Mouse (Mus musculus): Measurements from ENCODE around the gene 6030445D17Rik.

Gene 6030445D17Rik

GRCm38 (mm10) chr4:136459210-136459609 lies 2.8 kb upstream of the 6030445D17Rik start:
- no peak for DNase-seq (ENCODE audit: low read depth, low spot score)

- no peak for DNase-seq (ENCODE audit: low read depth, low spot score)
Measured at GRCm38 (mm10) chr4:136461206-136461605, 844 bp upstream of the 6030445D17Rik start.

- no peak for DNase-seq (ENCODE audit: low read depth, low spot score)
Measured at GRCm38 (mm10) chr4:136461761-136462085, 327 bp upstream of the 6030445D17Rik start.

DNA sequence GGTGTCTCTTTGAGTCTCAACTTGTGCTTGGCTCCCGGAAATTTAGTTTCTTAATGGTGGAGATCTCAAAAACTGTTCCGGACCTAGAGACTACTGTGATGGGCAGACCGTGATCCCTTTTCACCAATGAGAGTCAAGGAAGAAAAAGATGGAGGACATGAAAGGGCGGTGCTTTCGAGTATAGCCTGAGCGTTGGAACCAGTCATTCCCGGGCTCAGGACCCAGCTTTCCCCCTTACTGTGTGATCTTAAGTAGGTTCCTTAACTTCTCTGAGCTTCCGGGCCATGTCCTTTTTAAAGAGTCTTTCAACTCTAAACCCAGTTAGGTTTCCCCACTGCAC lies 759 bp downstream of the 6030445D17Rik start:
- peak; percentile 77 for DNase-seq (ENCODE audit: low read depth, low spot score)

DNA sequence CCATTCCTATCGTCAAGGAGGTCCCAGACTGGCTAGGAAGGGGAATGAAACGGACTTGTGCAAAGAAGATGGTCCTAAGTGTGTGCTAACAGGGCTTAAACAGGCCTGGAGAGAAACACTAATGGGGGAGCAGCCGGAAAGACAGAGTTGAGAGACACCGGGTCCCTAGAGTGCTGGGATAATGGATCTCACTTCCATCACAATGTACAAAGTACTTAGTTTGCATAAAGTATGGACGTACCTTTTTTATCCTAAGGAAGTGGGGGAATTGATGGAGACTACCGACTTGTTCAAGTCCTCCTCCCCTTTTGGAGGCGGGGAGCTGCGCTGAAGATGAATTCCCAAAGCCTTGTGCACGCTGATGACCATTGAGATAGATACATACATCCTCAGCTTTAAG lies 1.4 kb downstream of the 6030445D17Rik start:
- DNase-seq (ENCODE audit: low read depth, low spot score) = no peak

GRCm38 (mm10) chr4:136466226-136466625 lies 4.2 kb downstream of the 6030445D17Rik start:
- peak; percentile 89 for DNase-seq (ENCODE audit: low read depth, low spot score)

- peak; percentile 86 for DNase-seq (ENCODE audit: low read depth, low spot score)
Measured at GRCm38 (mm10) chr4:136468553-136469327, 6.7 kb downstream of the 6030445D17Rik start.

DNA sequence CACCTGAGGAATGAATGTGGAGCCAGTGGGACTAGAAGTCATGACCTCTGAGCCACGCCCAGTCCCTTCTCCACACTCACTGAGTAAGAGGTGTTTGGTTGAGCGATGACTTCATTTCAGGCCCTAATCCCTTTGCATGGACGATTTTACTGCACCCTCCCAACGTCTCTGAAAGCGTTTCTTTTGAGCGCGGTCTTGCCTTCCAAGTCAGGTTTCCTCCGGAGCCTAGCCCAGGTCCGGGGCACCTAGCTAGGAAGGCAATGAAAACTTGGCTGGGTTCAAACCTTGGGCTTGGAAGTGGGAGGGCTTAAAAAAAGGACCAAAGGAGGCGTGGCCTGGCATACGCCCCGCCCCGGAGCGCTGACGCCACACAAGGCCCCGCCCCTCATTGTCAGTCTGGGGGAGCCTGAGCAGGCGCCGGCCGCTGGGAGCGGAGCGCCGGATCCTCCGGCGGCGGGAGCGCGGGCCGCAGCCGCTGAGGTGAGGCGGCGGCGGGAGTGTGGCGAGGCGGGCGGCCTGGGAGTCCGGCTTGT lies 7.4 kb downstream of the 6030445D17Rik start, which contains the start of gene Luzp1:
Gene Luzp1 (plus strand): TSS at position 391 of the 533 bp plus-strand sequence.
- peak; percentile 96 for DNase-seq (ENCODE audit: low read depth, low spot score)

DNA sequence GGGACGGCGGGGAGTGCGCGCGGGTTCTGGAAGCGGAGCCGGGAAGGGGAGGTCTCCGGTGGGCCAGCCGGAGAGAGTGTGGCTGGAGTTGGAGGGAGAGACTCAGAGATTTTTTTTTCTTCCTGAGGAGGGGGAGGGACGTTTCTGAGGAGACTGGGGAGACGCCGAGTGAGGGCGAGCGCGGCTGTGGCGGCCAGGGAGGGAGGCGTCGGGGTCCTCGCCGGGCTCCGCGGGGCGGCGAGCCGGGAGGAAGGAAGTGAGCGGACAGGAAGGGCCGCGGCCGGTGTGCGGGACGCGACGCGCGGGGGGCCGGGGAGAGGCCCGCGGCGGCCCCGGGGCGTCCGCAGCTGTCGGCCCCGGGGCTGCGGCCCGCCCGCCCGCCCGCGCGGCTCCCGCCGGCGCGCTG lies 7.9 kb downstream of the 6030445D17Rik start:
- peak; percentile 67 for DNase-seq (ENCODE audit: low read depth, low spot score)

DNA sequence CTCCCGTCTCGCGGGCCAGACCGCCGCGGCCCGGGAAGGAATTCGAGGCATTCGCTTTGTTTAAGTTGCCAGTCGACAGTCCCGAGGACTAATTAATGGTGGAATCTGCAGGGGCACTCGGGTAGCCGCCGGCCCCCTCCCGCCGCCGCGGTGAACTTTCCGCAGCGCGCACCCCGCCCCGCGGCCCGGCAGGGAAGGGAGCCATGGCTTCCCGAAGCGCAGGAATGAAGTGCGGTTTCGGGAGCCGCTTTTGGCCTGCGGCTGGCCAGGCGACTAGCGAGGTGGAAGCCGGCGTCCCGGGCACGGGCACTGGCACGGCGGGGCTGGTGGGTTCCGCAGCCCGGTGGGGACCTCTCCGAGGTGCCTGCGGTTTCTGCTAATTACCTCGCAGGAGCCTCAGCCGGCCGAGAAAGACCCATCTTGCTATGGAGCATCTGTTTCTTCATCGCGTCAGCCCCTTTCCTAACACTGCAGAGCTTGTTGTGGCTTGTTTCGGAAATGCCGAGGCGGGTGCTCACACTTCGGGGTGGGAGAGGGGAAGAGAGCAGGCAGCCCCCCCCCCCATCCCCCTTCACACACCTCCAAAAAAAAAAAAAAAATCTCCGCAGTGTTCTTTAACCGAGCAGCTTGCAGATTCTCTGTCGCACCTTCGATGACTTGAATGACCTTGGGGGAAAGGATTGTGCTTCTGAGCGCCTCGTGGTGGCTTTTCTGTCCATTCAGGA lies 8.5 kb downstream of the 6030445D17Rik start:
- DNase-seq (ENCODE audit: low read depth, low spot score) = peak; percentile 68

DNA sequence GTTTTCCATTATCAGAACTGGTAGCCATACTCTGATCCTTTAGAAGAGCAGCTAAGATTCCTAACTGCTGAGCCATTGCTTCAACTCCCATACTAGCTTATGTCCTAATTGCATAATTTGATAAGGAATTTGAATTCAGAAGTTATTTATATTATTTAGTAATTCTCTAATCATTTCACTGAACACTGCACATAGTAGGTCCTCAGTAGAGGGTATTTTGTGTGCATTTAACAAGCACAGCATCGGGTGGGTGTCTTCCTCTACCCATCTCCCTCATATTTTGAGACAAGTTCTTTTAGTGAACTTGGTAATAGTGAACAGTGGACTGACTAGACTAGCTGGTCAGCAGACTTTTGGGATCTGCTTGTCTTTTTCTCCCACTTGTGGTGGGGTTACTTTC lies 14.6 kb downstream of the 6030445D17Rik start:
- DNase-seq (ENCODE audit: low read depth, low spot score) = no peak

DNA sequence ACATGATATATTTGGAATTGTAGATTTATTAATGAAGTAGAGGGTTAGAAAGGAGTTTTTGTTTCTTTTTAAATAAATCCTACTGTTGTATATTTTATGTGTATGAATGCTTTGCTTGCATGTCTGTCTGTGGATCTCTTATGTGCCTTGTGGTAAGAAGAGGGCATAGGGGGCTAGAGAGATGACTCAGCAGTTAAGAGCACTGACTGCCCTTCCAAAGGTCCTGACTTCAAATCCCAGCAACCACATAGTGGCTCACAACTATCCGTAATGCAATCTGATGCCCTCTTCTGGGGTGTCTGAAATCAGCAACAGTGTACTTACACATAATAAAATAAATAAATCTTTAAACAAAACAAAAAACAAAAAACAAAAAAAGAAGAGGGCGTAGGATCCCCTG lies 24.5 kb downstream of the 6030445D17Rik start:
- DNase-seq (ENCODE audit: low read depth, low spot score) = no peak

DNA sequence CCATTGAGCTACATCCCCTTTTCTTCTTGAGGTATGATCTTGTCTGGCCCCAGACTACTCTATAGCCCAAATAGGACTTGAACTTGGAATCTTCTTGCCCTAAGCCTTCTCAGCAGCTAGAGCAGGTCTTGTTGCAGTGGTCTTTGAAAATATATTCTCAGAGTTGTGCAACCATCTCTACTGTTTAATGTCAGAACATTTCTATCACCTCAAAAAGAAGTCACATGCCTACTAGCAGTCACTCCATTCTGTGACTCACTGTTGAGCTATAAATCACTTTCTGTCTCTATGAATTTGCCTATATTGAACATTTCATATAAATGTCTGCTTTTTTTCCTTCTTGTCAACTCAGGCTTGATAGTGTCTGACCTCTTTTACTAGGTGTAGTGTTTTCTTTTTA lies 33.9 kb downstream of the 6030445D17Rik start:
- no peak for DNase-seq (ENCODE audit: low read depth, low spot score)

DNA sequence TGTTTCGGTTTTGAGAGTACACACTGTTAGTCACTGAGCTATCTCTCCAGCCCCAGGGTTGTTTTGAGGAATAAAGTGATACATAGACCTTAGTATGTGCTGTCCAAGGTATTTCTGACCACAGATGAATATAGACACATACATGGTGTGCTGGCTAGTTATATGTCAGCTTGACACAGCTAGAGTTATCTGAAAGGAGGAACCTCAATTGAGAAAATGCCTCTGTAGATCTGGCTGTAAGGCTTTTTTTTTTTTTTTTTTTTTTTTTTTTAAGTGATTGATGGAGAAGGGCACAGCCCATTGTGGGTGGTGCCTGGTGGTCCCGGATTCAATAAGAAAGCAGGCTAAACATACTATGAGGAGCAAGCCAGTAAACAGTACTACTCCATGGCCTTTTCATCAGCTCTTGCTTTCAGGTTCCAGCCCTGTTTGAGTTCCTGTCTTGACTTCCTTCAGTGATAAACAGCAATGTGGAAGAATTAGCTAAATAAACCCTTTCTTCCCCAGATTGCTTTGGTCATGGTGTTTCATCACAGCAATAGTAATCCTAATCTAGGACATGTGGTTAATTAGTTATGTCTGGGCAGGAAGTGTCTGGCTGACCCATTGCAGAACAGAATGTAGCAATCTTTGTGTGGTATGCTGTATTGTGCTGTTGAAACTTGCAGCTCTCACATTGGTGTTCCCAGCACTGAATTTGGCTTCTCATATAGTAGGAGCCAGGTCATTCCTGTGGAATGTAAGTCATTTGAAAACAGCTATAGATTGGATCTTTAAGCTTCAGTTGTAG lies 43.6 kb downstream of the 6030445D17Rik start:
- no peak for DNase-seq (ENCODE audit: low read depth, low spot score)

DNA sequence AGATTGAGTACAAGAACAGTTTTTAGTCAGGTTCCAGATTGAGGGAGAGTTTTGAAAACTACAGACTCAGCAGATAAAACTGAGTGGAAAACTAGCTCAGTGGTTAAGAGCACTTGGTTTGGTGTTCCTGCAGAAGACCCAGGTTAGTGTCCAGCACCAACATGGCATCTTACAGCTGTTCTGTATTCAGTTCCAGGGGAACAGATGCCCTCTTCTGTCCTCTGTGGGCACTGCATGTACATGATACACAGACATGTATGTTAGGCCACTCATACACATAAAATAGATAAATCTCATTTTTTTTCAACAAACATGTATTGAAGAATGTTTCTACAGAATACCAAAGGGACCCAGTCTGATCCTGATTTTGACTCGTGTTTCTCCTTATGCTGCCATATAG lies 47.8 kb downstream of the 6030445D17Rik start:
- no peak for DNase-seq (ENCODE audit: low read depth, low spot score)

DNA sequence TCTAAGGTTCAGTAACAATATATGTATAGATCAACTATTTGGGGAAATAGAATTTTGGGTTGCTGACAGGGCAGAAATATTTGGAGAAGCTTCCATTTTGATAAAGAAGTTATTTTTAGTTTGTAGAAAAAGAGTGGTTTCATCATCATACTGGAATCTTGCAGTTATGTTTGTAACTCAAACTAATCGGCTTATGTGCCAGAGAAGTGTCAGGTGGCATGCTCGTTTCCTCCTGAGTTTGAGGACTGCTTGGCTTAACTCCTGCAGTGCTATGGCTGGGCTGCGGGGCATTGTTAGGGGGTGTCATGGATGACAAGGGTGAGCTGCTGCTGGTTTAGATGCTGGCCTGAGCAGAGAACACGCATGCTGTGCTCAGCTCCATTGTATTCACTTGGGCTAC lies 49.7 kb downstream of the 6030445D17Rik start:
- no peak for DNase-seq (ENCODE audit: low read depth, low spot score)

DNA sequence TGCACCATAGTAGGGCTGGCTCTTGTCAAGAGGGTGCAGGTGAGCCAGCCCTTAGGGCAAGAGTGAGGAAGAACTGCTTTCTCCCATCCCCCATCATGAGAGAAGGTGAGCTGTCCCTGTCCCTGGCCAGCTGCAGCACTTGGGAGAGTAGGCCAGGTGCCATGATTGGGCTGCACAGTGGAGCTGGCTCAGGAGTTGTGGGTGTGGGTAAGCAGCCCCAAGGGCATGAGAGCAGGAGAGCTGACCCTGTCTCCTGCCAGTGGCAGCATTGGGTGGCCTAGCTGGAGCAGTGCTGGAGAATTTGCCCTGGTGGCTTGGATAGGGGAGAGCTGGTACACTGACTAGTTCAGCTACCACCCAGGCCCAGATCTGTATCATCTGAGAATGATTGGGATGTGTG lies 50.9 kb downstream of the 6030445D17Rik start:
- no peak for DNase-seq (ENCODE audit: low read depth, low spot score)

All from brain, adult 2 months (tissue).